Mouse (Mus musculus) lung, postnatal 0 days (tissue): ENCODE measurements at regions not wholly inside any gene's neighbourhood (a gene's known extent, or its start where the extent isn't known, plus 50 kb on each side); places are given as distances from the start of the nearest gene placed in this dataset.

Experiments used
- CTCF ChIP-seq: IDR thresholded peaks from 2 replicates; pipeline ENCODE4 v1.5.1; 2016; ENCODE audit warnings: antibody characterized with exemption, mild to moderate bottlenecking
- EP300 ChIP-seq: IDR thresholded peaks from 2 replicates; pipeline ENCODE4 v1.6.1; 2016; ENCODE audit warnings: antibody characterized with exemption, mild to moderate bottlenecking, control low read depth

GRCm38 (mm10) chr14:24900501-24901179, 413.7 kb downstream of the Rps24 start:
- TF ChIP-seq CTCF (no peak), EP300 (no peak)
